ENCODE assay signal across 11 mouse cellular contexts in the genomic region with DNA sequence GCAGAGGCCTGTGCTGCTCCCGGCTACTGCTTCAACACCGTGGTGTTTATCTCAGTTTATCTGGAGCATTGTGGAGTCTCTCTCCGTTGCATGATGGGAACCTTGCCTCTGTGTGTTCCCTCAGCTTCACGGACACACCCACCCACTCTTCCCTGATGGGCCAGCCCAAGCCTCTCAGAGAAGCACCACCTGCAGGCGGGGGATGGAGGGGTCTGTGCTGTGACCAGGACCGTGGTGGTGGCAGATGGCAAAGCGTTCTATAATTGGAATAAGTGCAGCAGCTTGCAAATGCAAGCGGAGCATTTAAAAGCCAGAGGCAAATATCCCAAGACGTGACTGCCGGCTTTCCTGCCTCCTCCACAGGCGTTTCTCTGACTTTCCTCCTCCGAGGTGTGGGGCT.
DNase-seq lines count a peak whose midpoint lies in the region; ATAC-seq lines count a peak whose summit lies in the region.
"Had no signal": no experiment of that assay in that cellular context is flagged by ENCODE, and none has a peak within 500 bp of the region (broad histone marks: within the 10 kb centered on the region; RNA-seq: fewer than 3 reads in every experiment).

No protein-coding gene starts in this region.

- ATAC-seq in megakaryocyte, adult 5-6 weeks (ENCODE audit: poor library complexity, severe bottlenecking), result no peak
- no peak for ATAC-seq in hindbrain, embryonic 13.5 days (ENCODE audit: low FRiP score)

- peak overlapping the region; percentile 58 for H3K27ac ChIP-seq in hindbrain, embryonic 13.5 days
- H3K27ac ChIP-seq: lung, embryonic 15.5 days had no signal

- no peaks in the 10 kb centered on the region for H3K36me3 ChIP-seq in megakaryocyte, embryonic 14.5 days (replicated peaks; ENCODE audit: low read length)
- no peaks in the 10 kb centered on the region for H3K36me3 ChIP-seq in hindbrain, embryonic 13.5 days
- H3K36me3 ChIP-seq: lung, embryonic 15.5 days had no signal

- H3K9me3 ChIP-seq in megakaryocyte, embryonic 14.5 days, result peaks cover 82% of the 10 kb centered on the region
- H3K9me3 ChIP-seq in hindbrain, embryonic 13.5 days, result 0 out of 2 replicates have a peak, but pooled peaks cover 2% of the 10 kb centered on the region
- H3K9me3 ChIP-seq: lung, embryonic 15.5 days had no signal

- H3K4me2 ChIP-seq in hindbrain, embryonic 13.5 days, result no peak overlapping the region
- H3K4me2 ChIP-seq: lung, embryonic 15.5 days had no signal

- no peaks in the 10 kb centered on the region for H3K4me1 ChIP-seq in megakaryocyte, embryonic 14.5 days
- peaks cover 47% of the 10 kb centered on the region for H3K4me1 ChIP-seq in hindbrain, embryonic 13.5 days (replicated peaks)
- H3K4me1 ChIP-seq: lung, embryonic 15.5 days had no signal

- WGBS in hindbrain, embryonic 13.5 days, result 46% methylated on average over 12 of the region's 12 CpGs

- peak; percentile 86 to 97 for DNase-seq in left cerebral cortex, postnatal 25 days (ENCODE audit: low spot score in 2 of 2)
- DNase-seq in right cerebral cortex, postnatal 4 days, result peak; percentile 38
- DNase-seq in gastrocnemius, postnatal 25 days, result no peak
- DNase-seq in urinary bladder, adult 18-20 months (ENCODE audit: low spot score in 2 of 2), result no peak
- no peak for DNase-seq in cerebellum, postnatal 4 days (ENCODE audit: low spot score in 2 of 2)
- DNase-seq: gastrocnemius, postnatal 10 days; spleen, adult 18-20 months had no signal

- peak overlapping the region; percentile 2 for H3K4me3 ChIP-seq in megakaryocyte, embryonic 14.5 days (replicated peaks)
- no peak overlapping the region for H3K4me3 ChIP-seq in hindbrain, embryonic 13.5 days
- H3K4me3 ChIP-seq: lung, embryonic 15.5 days had no signal

- H3K9ac ChIP-seq in hindbrain, embryonic 13.5 days, result no peak overlapping the region
- H3K9ac ChIP-seq: lung, embryonic 15.5 days had no signal

- intact Hi-C loops in left cerebral cortex, postnatal 25 days (cut with DNase I), result loop anchor here (1.0 to 5.0 kb wide), 3 partner anchors 36 to 142 kb away; no protein-coding TSS in a partner anchor

- H3K27me3 ChIP-seq in megakaryocyte, embryonic 14.5 days (replicated peaks), result no peaks in the 10 kb centered on the region
- H3K27me3 ChIP-seq in hindbrain, embryonic 13.5 days, result no peaks in the 10 kb centered on the region
- H3K27me3 ChIP-seq: lung, embryonic 15.5 days had no signal

Comparison
In these comparisons a context has a peak if more than half of its experiments do, and no peak if none do; other contexts are left out.
1. DNase-seq: peak in left cerebral cortex, postnatal 25 days (2 of 2) and right cerebral cortex, postnatal 4 days (single experiment); none in gastrocnemius, postnatal 25 days (single experiment), urinary bladder, adult 18-20 months (0 of 2) and cerebellum, postnatal 4 days (0 of 2).